Mouse (Mus musculus): ENCODE measurements around the gene Zfp672. TPM values are rescaled to one million over a fixed set of nuclear protein-coding genes. Genes with fewer than 3 reads are reported as not detected.
"Not testable (repeated sequence)": the region's sequence is repeated elsewhere in the genome, so short reads cannot be mapped to it uniquely, and the experiment has no call there.

The Zfp672 gene
- polyA plus RNA-seq, 2 experiments: 22.2 to 48.6 TPM

- no peaks in the 10 kb centered on the region for H3K36me3 ChIP-seq (replicated peaks; ENCODE audit: control insufficient read depth, insufficient read depth, low read depth)
- H3K4me3 ChIP-seq (ENCODE audit: insufficient read depth in 1 of 2, low read depth in 2 of 2, low read length in 2 of 2): peak overlapping the region; percentile 54 to 76
- under 1% methylated on average over 42 of the region's 42 CpGs for WGBS (ENCODE audit: insufficient replicate concordance)
- peak overlapping the region; percentile 61 for H3K27ac ChIP-seq
- peak; percentile 29; the same call in 1 of the 2 replicates for TF ChIP-seq CTCF (IDR thresholded peaks at IDR 0.05; ENCODE audit: low read depth)
- no peak for TF ChIP-seq EP300 (IDR thresholded peaks at IDR 0.05; ENCODE audit: low read depth)
- DNase-seq (ENCODE audit: low read depth in 3 of 3, low spot score in 3 of 3) (peak in 2 of 3 experiments; percentile 47 to 50), ATAC-seq (ENCODE audit: insufficient read depth) (peak; percentile 69)
- no peaks in the 10 kb centered on the region for H3K27me3 ChIP-seq (ENCODE audit: control insufficient read depth, insufficient read depth, low read length)
- H3K9me3 ChIP-seq (ENCODE audit: control insufficient read depth, low read length): no peaks in the 10 kb centered on the region
- peak overlapping the region; percentile 95 for H3K4me2 ChIP-seq (ENCODE audit: low read depth)
- H3K9ac ChIP-seq (replicated peaks): peak overlapping the region; percentile 82
- peaks cover 12 to 14% of the 10 kb centered on the region in 2 experiments for H3K4me1 ChIP-seq (replicated peaks; ENCODE audit: control insufficient read depth in 2 of 2, insufficient read depth in 2 of 2, low read length in 1 of 2)
Observed at GRCm38 (mm10) chr11:58307411-58308080, 22.6 kb downstream of the Zfp672 start.

GRCm38 (mm10) chr11:58306860-58307308 lies 23.3 kb downstream of the Zfp672 start, which contains the start of gene Zfp692:
Gene Zfp692, plus strand, starts transcription at chr11:58307069.
- H3K9me3 ChIP-seq (ENCODE audit: control insufficient read depth, low read length): no peaks in the 10 kb centered on the region

GRCm38 (mm10) chr11:58305299-58305698 lies 24.8 kb downstream of the Zfp672 start:
- not testable (repeated sequence) for H3K4me3 ChIP-seq (ENCODE audit: insufficient read depth in 1 of 2, low read depth in 2 of 2, low read length in 2 of 2); H3K4me2 ChIP-seq (ENCODE audit: low read depth); H3K9ac ChIP-seq (replicated peaks); DNase-seq (ENCODE audit: low read depth in 3 of 3, low spot score in 3 of 3); H3K36me3 ChIP-seq (replicated peaks; ENCODE audit: control insufficient read depth, insufficient read depth, low read depth); H3K27ac ChIP-seq; H3K27me3 ChIP-seq (ENCODE audit: control insufficient read depth, insufficient read depth, low read length); H3K9me3 ChIP-seq (ENCODE audit: control insufficient read depth, low read length); ATAC-seq (ENCODE audit: insufficient read depth)
- WGBS (ENCODE audit: insufficient replicate concordance): 80% methylated on average over 8 of the region's 8 CpGs
- H3K4me1 ChIP-seq (replicated peaks; ENCODE audit: control insufficient read depth in 2 of 2, insufficient read depth in 2 of 2, low read length in 1 of 2): peaks cover 12 to 19% of the 10 kb centered on the region in 2 experiments

More at GRCm38 (mm10) chr11:58306860-58307308, 23.3 kb downstream of the Zfp672 start, which contains the start of gene Zfp692:
- TF ChIP-seq EP300 (IDR thresholded peaks at IDR 0.05; ENCODE audit: low read depth): no peak
- TF ChIP-seq CTCF (IDR thresholded peaks at IDR 0.05; ENCODE audit: low read depth): no peak
- H3K4me1 ChIP-seq (replicated peaks; ENCODE audit: control insufficient read depth in 2 of 2, insufficient read depth in 2 of 2, low read length in 1 of 2): peaks cover 12 to 14% of the 10 kb centered on the region in 2 experiments
- H3K36me3 ChIP-seq (replicated peaks; ENCODE audit: control insufficient read depth, insufficient read depth, low read depth): no peaks in the 10 kb centered on the region
- H3K27ac ChIP-seq: peak within 1 kb of the TSS; percentile 61
- no peaks in the 10 kb centered on the region for H3K27me3 ChIP-seq (ENCODE audit: control insufficient read depth, insufficient read depth, low read length)
- peak within 1 kb of the TSS; percentile 54 to 76 for H3K4me3 ChIP-seq (ENCODE audit: insufficient read depth in 1 of 2, low read depth in 2 of 2, low read length in 2 of 2)
- H3K9ac ChIP-seq (replicated peaks): peak within 1 kb of the TSS; percentile 82
- peak within 1 kb of the TSS; percentile 95 for H3K4me2 ChIP-seq (ENCODE audit: low read depth)
- ATAC-seq (ENCODE audit: insufficient read depth) (peak; percentile 56), DNase-seq (ENCODE audit: low read depth in 3 of 3, low spot score in 3 of 3) (peak; percentile 83 to 90 (median 86))
- under 1% methylated on average over 34 of the region's 34 CpGs for WGBS (ENCODE audit: insufficient replicate concordance)

GRCm38 (mm10) chr11:58303594-58303993 lies 26.5 kb downstream of the Zfp672 start:
- H3K27ac ChIP-seq: no peak overlapping the region

GRCm38 (mm10) chr11:58302774-58303445 lies 27.2 kb downstream of the Zfp672 start:
- peak overlapping the region; percentile 66 for H3K4me2 ChIP-seq (ENCODE audit: low read depth)
- no peak for DNase-seq (ENCODE audit: low read depth in 3 of 3, low spot score in 3 of 3)
- 2% methylated on average over 26 of the region's 26 CpGs for WGBS (ENCODE audit: insufficient replicate concordance)
- no peaks in the 10 kb centered on the region for H3K9me3 ChIP-seq (ENCODE audit: control insufficient read depth, low read length)
- peak overlapping the region; percentile 68 for H3K9ac ChIP-seq (replicated peaks)
- peaks cover 8 to 16% of the 10 kb centered on the region in 2 experiments for H3K4me1 ChIP-seq (replicated peaks; ENCODE audit: control insufficient read depth in 2 of 2, insufficient read depth in 2 of 2, low read length in 1 of 2)
- H3K4me3 ChIP-seq (ENCODE audit: insufficient read depth in 1 of 2, low read depth in 2 of 2, low read length in 2 of 2): peak overlapping the region; percentile 63 to 65
- peak overlapping the region; percentile 86 for H3K27ac ChIP-seq
- H3K27me3 ChIP-seq (ENCODE audit: control insufficient read depth, insufficient read depth, low read length): no peaks in the 10 kb centered on the region
- H3K36me3 ChIP-seq (replicated peaks; ENCODE audit: control insufficient read depth, insufficient read depth, low read depth): no peaks in the 10 kb centered on the region
- no peak for TF ChIP-seq EP300 (IDR thresholded peaks at IDR 0.05; ENCODE audit: low read depth)
- peak; percentile 51 for ATAC-seq (ENCODE audit: insufficient read depth)

More at GRCm38 (mm10) chr11:58303594-58303993, 26.5 kb downstream of the Zfp672 start:
- no peak overlapping the region for H3K9ac ChIP-seq (replicated peaks)
- WGBS (ENCODE audit: insufficient replicate concordance): 52% methylated on average over 7 of the region's 7 CpGs
- peak overlapping the region; percentile 66 for H3K4me2 ChIP-seq (ENCODE audit: low read depth)
- peak overlapping the region; percentile 10 to 29; a peak in 2 of 4 replicates for H3K4me3 ChIP-seq (ENCODE audit: insufficient read depth in 1 of 2, low read depth in 2 of 2, low read length in 2 of 2)
- TF ChIP-seq CTCF (IDR thresholded peaks at IDR 0.05; ENCODE audit: low read depth): no peak
- TF ChIP-seq EP300 (IDR thresholded peaks at IDR 0.05; ENCODE audit: low read depth): no peak
- peaks cover 12 to 19% of the 10 kb centered on the region in 2 experiments for H3K4me1 ChIP-seq (replicated peaks; ENCODE audit: control insufficient read depth in 2 of 2, insufficient read depth in 2 of 2, low read length in 1 of 2)
- DNase-seq (ENCODE audit: low read depth in 3 of 3, low spot score in 3 of 3) (no peak), ATAC-seq (ENCODE audit: insufficient read depth) (no peak)
- H3K27me3 ChIP-seq (ENCODE audit: control insufficient read depth, insufficient read depth, low read length): no peaks in the 10 kb centered on the region
- H3K36me3 ChIP-seq (replicated peaks; ENCODE audit: control insufficient read depth, insufficient read depth, low read depth): no peaks in the 10 kb centered on the region
- H3K9me3 ChIP-seq (ENCODE audit: control insufficient read depth, low read length): no peaks in the 10 kb centered on the region

Measured in liver, embryonic 14.5 days (tissue).